In genomic region chr15:100143091-100143801, GRCm38 (mm10) we compare ENCODE assay signal across 10 mouse cellular contexts.
DNase-seq lines count a peak whose midpoint lies in the region; ATAC-seq lines count a peak whose summit lies in the region.
"Had no signal": no experiment of that assay in that cellular context is flagged by ENCODE, and none has a peak within 500 bp of the region (broad histone marks: within the 10 kb centered on the region; RNA-seq: fewer than 3 reads in every experiment).

No protein-coding gene starts in this region.

- no peaks in the 10 kb centered on the region for H3K9me3 ChIP-seq in heart, embryonic 11.5 days (replicated peaks; ENCODE audit: control insufficient read depth, low read length)
- no peaks in the 10 kb centered on the region for H3K9me3 ChIP-seq in forebrain, embryonic 13.5 days (replicated peaks)
- no peaks in the 10 kb centered on the region for H3K9me3 ChIP-seq in limb, embryonic 15.5 days

- H3K4me2 ChIP-seq in heart, embryonic 11.5 days, result no peak overlapping the region
- H3K4me2 ChIP-seq in forebrain, embryonic 13.5 days, result no peak overlapping the region
- no peak overlapping the region for H3K4me2 ChIP-seq in limb, embryonic 15.5 days

- H3K27me3 ChIP-seq in heart, embryonic 11.5 days (ENCODE audit: control insufficient read depth, insufficient read depth, low read length), result no peaks in the 10 kb centered on the region
- no peaks in the 10 kb centered on the region for H3K27me3 ChIP-seq in forebrain, embryonic 13.5 days
- H3K27me3 ChIP-seq in limb, embryonic 15.5 days, result no peaks in the 10 kb centered on the region

- no peak overlapping the region for H3K9ac ChIP-seq in heart, embryonic 11.5 days (ENCODE audit: low read depth, low read length)
- H3K9ac ChIP-seq in forebrain, embryonic 13.5 days, result no peak overlapping the region
- H3K9ac ChIP-seq in limb, embryonic 15.5 days, result no peak overlapping the region

- no peak overlapping the region for H3K27ac ChIP-seq in heart, embryonic 11.5 days (ENCODE audit: low read depth, low read length)
- peak overlapping the region; percentile 68 for H3K27ac ChIP-seq in forebrain, embryonic 13.5 days
- H3K27ac ChIP-seq in limb, embryonic 15.5 days, result peak overlapping the region; percentile 72

- WGBS in heart, embryonic 11.5 days (ENCODE audit: insufficient replicate concordance), result 87% methylated on average over 11 of the region's 11 CpGs
- 56% methylated on average over 11 of the region's 11 CpGs for WGBS in forebrain, embryonic 13.5 days
- whole genome bisulfite sequencing in limb, embryonic 15.5 days, result 74% methylated on average over 11 of the region's 11 CpGs

- no peak overlapping the region for H3K4me3 ChIP-seq in heart, embryonic 11.5 days (ENCODE audit: low read depth, low read length)
- no peak overlapping the region for H3K4me3 ChIP-seq in forebrain, embryonic 13.5 days
- H3K4me3 ChIP-seq in limb, embryonic 15.5 days, result no peak overlapping the region
- H3K4me3 ChIP-seq: myocyte had no signal

- no peak for ATAC-seq in heart, embryonic 11.5 days (replicated peaks; ENCODE audit: insufficient number of reproducible peaks, low FRiP score, low TSS enrichment)
- peak; percentile 71 for ATAC-seq in forebrain, embryonic 13.5 days
- ATAC-seq in limb, embryonic 15.5 days (ENCODE audit: insufficient number of reproducible peaks, low FRiP score, low TSS enrichment, low read depth), result 0 out of 2 replicates have a peak, but pooled peaks have one; percentile 58

- peak; percentile 74 for DNase-seq in heart, adult 11 months
- DNase-seq in brain, adult 2 months (ENCODE audit: low read depth, low spot score), result peak; percentile 89
- DNase-seq in testis, postnatal 10 days (ENCODE audit: low spot score), result no peak
- DNase-seq in thymus, postnatal 25 days, result no peak
- no peak for DNase-seq in thymus, postnatal 10 days (ENCODE audit: low spot score in 2 of 2)
- DNase-seq: thymus, adult 18-20 months had no signal

- H3K4me1 ChIP-seq in heart, embryonic 11.5 days (ENCODE audit: control insufficient read depth, insufficient read depth, low read length), result peaks cover 9% of the 10 kb centered on the region
- peaks cover 30% of the 10 kb centered on the region for H3K4me1 ChIP-seq in forebrain, embryonic 13.5 days
- H3K4me1 ChIP-seq in limb, embryonic 15.5 days, result 0 out of 2 replicates have a peak, but pooled peaks cover 6% of the 10 kb centered on the region

- H3K36me3 ChIP-seq in heart, embryonic 11.5 days (ENCODE audit: control insufficient read depth, insufficient read depth, low read length), result peaks cover 2% of the 10 kb centered on the region; the same call in 1 of the 2 replicates
- H3K36me3 ChIP-seq in forebrain, embryonic 13.5 days (ENCODE audit: poor library complexity, severe bottlenecking), result peaks cover 19% of the 10 kb centered on the region
- H3K36me3 ChIP-seq in limb, embryonic 15.5 days, result no peaks in the 10 kb centered on the region

Comparison
In these comparisons a context has a peak if more than half of its experiments do, and no peak if none do; other contexts are left out.
1. DNase-seq: peak in heart, adult 11 months (single experiment) and brain, adult 2 months (single experiment); none in testis, postnatal 10 days (single experiment), thymus, postnatal 25 days (single experiment) and thymus, postnatal 10 days (0 of 2).